8 mouse cellular contexts compared by ENCODE assay signal in the genomic region with DNA sequence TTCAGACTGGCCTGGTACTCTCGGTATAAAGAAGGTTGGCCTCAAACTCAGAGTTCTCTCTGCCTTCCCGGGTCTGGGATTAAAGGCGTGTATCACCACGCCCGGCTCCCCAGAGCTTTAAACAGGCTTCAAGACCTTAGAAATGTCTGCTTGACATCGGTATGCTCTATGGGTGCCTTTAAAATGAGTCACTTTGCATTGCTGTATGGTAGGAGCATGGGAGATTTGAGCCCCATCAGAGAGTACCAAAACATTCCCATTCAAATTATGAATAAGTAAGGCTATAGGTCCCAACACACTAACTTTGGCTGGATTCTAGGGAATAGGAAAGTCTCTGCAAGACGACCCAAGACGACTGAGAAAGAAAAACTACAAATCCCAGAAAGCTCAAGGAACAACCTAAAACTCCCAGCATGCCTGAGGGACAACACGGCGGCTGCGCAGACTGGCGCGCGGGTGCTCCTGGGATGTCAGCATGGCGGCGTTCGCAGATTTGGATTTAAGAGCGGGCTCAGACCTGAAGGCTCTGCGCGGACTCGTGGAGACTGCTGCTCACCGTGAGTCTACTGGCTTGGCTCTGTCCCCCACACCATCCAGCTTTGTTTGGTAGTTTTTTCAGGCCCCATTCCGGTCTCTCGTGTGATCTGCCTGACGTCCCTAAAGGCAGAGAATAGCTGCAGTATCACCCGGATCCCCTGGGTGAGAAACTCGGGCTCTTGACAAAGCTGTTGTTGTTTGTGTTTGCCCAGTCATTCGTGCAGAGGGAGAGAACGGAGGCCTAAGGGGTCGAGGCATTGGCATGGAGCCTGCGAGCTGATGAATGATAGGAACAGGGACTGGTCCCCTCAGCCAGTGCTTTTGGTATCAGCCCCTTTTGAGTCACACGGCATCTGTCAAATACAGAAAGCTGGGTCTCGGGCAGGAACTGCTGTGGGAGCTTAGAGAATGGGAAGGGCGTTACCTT. TPM values are rescaled to one million over a fixed set of nuclear protein-coding genes. Genes with fewer than 3 reads are reported as not detected.
DNase-seq lines count a peak whose midpoint lies in the region; ATAC-seq and TF ChIP-seq lines count a peak whose summit lies in the region.

Gene Rpp30, plus strand, starts transcription at position 455 of the 964 bp plus-strand sequence.

- peak within 1 kb of the TSS; percentile 85 for H3K4me3 ChIP-seq in forebrain, embryonic 10.5 days
- H3K4me3 ChIP-seq in heart, embryonic 15.5 days: peak within 1 kb of the TSS; percentile 76
- H3K4me3 ChIP-seq in liver, embryonic 14.5 days (ENCODE audit: insufficient read depth in 1 of 2, low read depth in 2 of 2, low read length in 2 of 2): peak within 1 kb of the TSS; percentile 92 to 99
- peak within 1 kb of the TSS; percentile 56 for H3K4me3 ChIP-seq in neural tube, embryonic 11.5 days (ENCODE audit: low read depth, low read length)
- H3K4me3 ChIP-seq in stomach, postnatal 0 days (ENCODE audit: low read depth, low read length): peak within 1 kb of the TSS; percentile 84

- peaks cover 12% of the 10 kb centered on the region for H3K4me1 ChIP-seq in forebrain, embryonic 10.5 days
- peaks cover 11% of the 10 kb centered on the region for H3K4me1 ChIP-seq in heart, embryonic 15.5 days (replicated peaks)
- peaks cover 6 to 7% of the 10 kb centered on the region in 2 experiments for H3K4me1 ChIP-seq in liver, embryonic 14.5 days (replicated peaks; ENCODE audit: control insufficient read depth in 2 of 2, insufficient read depth in 2 of 2, low read length in 1 of 2)
- peaks cover 5% of the 10 kb centered on the region for H3K4me1 ChIP-seq in neural tube, embryonic 11.5 days (ENCODE audit: control insufficient read depth, insufficient read depth, low read length)
- no peaks in the 10 kb centered on the region for H3K4me1 ChIP-seq in stomach, postnatal 0 days (replicated peaks; ENCODE audit: control insufficient read depth, insufficient read depth)

- H3K27me3 ChIP-seq in forebrain, embryonic 10.5 days (ENCODE audit: poor library complexity, severe bottlenecking): no peaks in the 10 kb centered on the region
- 0 out of 2 replicates have a peak, but pooled peaks cover 4% of the 10 kb centered on the region for H3K27me3 ChIP-seq in heart, embryonic 15.5 days
- H3K27me3 ChIP-seq in liver, embryonic 14.5 days (ENCODE audit: control insufficient read depth, insufficient read depth, low read length): no peaks in the 10 kb centered on the region
- no peaks in the 10 kb centered on the region for H3K27me3 ChIP-seq in neural tube, embryonic 11.5 days (ENCODE audit: control insufficient read depth, insufficient read depth, low read length)
- no peaks in the 10 kb centered on the region for H3K27me3 ChIP-seq in stomach, postnatal 0 days (ENCODE audit: control insufficient read depth, insufficient read depth, low read length)

- WGBS in forebrain, embryonic 10.5 days: 2% methylated on average over 34 of the region's 34 CpGs
- WGBS in heart, embryonic 15.5 days: 2% methylated on average over 34 of the region's 34 CpGs
- 2% methylated on average over 34 of the region's 34 CpGs for WGBS in liver, embryonic 14.5 days (ENCODE audit: insufficient replicate concordance)
- 1% methylated on average over 34 of the region's 34 CpGs for WGBS in neural tube, embryonic 11.5 days
- 2% methylated on average over 34 of the region's 34 CpGs for WGBS in stomach, postnatal 0 days

- TF ChIP-seq CTCF in liver, embryonic 14.5 days (IDR thresholded peaks at IDR 0.05; ENCODE audit: low read depth): 0 out of 2 replicates have a peak, but pooled peaks have one; percentile 5
- TF ChIP-seq CTCF in stomach, postnatal 0 days (IDR thresholded peaks at IDR 0.05; ENCODE audit: low read depth): no peak

- peak within 1 kb of the TSS; percentile 87 for H3K4me2 ChIP-seq in heart, embryonic 15.5 days
- peak within 1 kb of the TSS; percentile 83 for H3K4me2 ChIP-seq in liver, embryonic 14.5 days (ENCODE audit: low read depth)
- H3K4me2 ChIP-seq in neural tube, embryonic 11.5 days (ENCODE audit: low read depth): peak within 1 kb of the TSS; percentile 63
- peak within 1 kb of the TSS; percentile 94 for H3K4me2 ChIP-seq in stomach, postnatal 0 days (replicated peaks; ENCODE audit: low read depth)

- ATAC-seq in heart, embryonic 15.5 days (replicated peaks; ENCODE audit: insufficient number of reproducible peaks, insufficient read depth, low FRiP score, low read depth): peak; percentile 89
- ATAC-seq in liver, embryonic 14.5 days (ENCODE audit: insufficient read depth): peak; percentile 89
- ATAC-seq in neural tube, embryonic 11.5 days (ENCODE audit: insufficient read depth, low FRiP score, low TSS enrichment): peak; percentile 89
- peak; percentile 98 for ATAC-seq in stomach, postnatal 0 days (ENCODE audit: low FRiP score, low TSS enrichment)

- peak; percentile 66 to 72 for DNase-seq in CD8-positive naive resting alpha-beta T cell, adult 2 months (ENCODE audit: low read depth in 2 of 2, low spot score in 2 of 2)
- DNase-seq in c-Kit-positive CD71-negative TER-119-negative erythroid progenitor cells, embryonic 14.5 days (ENCODE audit: low read depth): peak; percentile 72
- peak; percentile 82 for DNase-seq in forebrain, embryonic 10.5 days (ENCODE audit: extremely low spot score, low spot score)
- DNase-seq in kidney, postnatal 25 days: peak; percentile 89 to 93
- peak; percentile 74 to 79 (median 75) for DNase-seq in liver, embryonic 14.5 days (ENCODE audit: low read depth in 3 of 3, low spot score in 3 of 3)
- DNase-seq in neural tube, embryonic 11.5 days (ENCODE audit: low spot score): peak; percentile 90
- DNase-seq in stomach, postnatal 0 days (ENCODE audit: low spot score): peak; percentile 87

- H3K36me3 ChIP-seq in forebrain, embryonic 10.5 days (replicated peaks): peaks cover 19% of the 10 kb centered on the region
- H3K36me3 ChIP-seq in heart, embryonic 15.5 days: peaks cover 8% of the 10 kb centered on the region; the same call in 1 of the 2 replicates
- H3K36me3 ChIP-seq in liver, embryonic 14.5 days (replicated peaks; ENCODE audit: control insufficient read depth, insufficient read depth, low read depth): peaks cover 6% of the 10 kb centered on the region
- H3K36me3 ChIP-seq in neural tube, embryonic 11.5 days (ENCODE audit: control insufficient read depth, insufficient read depth, low read length): no peaks in the 10 kb centered on the region
- peaks cover 4% of the 10 kb centered on the region; the same call in 1 of the 2 replicates for H3K36me3 ChIP-seq in stomach, postnatal 0 days (ENCODE audit: control insufficient read depth, insufficient read depth, low read length)

- no peaks in the 10 kb centered on the region for H3K9me3 ChIP-seq in forebrain, embryonic 10.5 days
- H3K9me3 ChIP-seq in heart, embryonic 15.5 days (replicated peaks): no peaks in the 10 kb centered on the region
- no peaks in the 10 kb centered on the region for H3K9me3 ChIP-seq in liver, embryonic 14.5 days (ENCODE audit: control insufficient read depth, low read length)
- H3K9me3 ChIP-seq in neural tube, embryonic 11.5 days (ENCODE audit: control insufficient read depth, low read length): no peaks in the 10 kb centered on the region
- H3K9me3 ChIP-seq in stomach, postnatal 0 days (ENCODE audit: control insufficient read depth, low read length): no peaks in the 10 kb centered on the region

- peak within 1 kb of the TSS; percentile 87 for H3K27ac ChIP-seq in forebrain, embryonic 10.5 days
- peak within 1 kb of the TSS; percentile 38 for H3K27ac ChIP-seq in heart, embryonic 15.5 days
- H3K27ac ChIP-seq in liver, embryonic 14.5 days: peak within 1 kb of the TSS; percentile 49
- no peak within 1 kb of the TSS for H3K27ac ChIP-seq in neural tube, embryonic 11.5 days (ENCODE audit: low read depth, low read length)
- H3K27ac ChIP-seq in stomach, postnatal 0 days (replicated peaks): peak within 1 kb of the TSS; percentile 61

- peak within 1 kb of the TSS; percentile 73 for H3K9ac ChIP-seq in heart, embryonic 15.5 days
- peak within 1 kb of the TSS; percentile 87 for H3K9ac ChIP-seq in liver, embryonic 14.5 days (replicated peaks)
- peak within 1 kb of the TSS; percentile 59 for H3K9ac ChIP-seq in neural tube, embryonic 11.5 days (ENCODE audit: low read length)
- H3K9ac ChIP-seq in stomach, postnatal 0 days (ENCODE audit: low read length): peak within 1 kb of the TSS; percentile 83

- no peak for TF ChIP-seq EP300 in liver, embryonic 14.5 days (IDR thresholded peaks at IDR 0.05; ENCODE audit: low read depth)
- TF ChIP-seq EP300 in stomach, postnatal 0 days (optimal IDR thresholded peaks at IDR 0.05): no peak

RNA-seq across cellular contexts. Expression of gene Rpp30, which starts in this region (rescaled TPM):
- polyA plus RNA-seq in forebrain, embryonic 10.5 days (2016; fragmentation: Nextera tagmentation; extraction: Ambion mirVana): 123 and 126 TPM in 2 replicates
- polyA plus RNA-seq in heart, embryonic 15.5 days (2015; fragmentation: Nextera tagmentation; extraction: Ambion mirVana): 44.2 and 45.3 TPM in 2 replicates
- polyA plus RNA-seq in liver, embryonic 14.5 days (2012; rRNA removed): 8.9 and 16.2 TPM in 2 replicates
- 46.0 and 49.7 TPM in 2 replicates for polyA plus RNA-seq in liver, embryonic 14.5 days (2014; fragmentation: Nextera tagmentation; extraction: Ambion mirVana)
- 97.6 and 102 TPM in 2 replicates for polyA plus RNA-seq in neural tube, embryonic 11.5 days (2014; fragmentation: Nextera tagmentation; extraction: Ambion mirVana)
- polyA plus RNA-seq in stomach, postnatal 0 days (2015; fragmentation: Nextera tagmentation; extraction: Ambion mirVana): 34.4 and 36.6 TPM in 2 replicates
